Mouse (Mus musculus) small intestine, adult 2 months (tissue): ENCODE measurements around the gene Stra6.

Experiments used
- CTCF ChIP-seq: fragments of 200-500 bp; IDR thresholded peaks from 2 replicates; pipeline ENCODE4 v1.5.1; 2012; ENCODE audit warnings: low read depth, mild to moderate bottlenecking, control low read depth, inconsistent platforms, low read length, moderate library complexity, mixed read lengths; ENCODE audit not compliant: insufficient replicate concordance, insufficient read length; ENCODE audit errors: extremely low read depth
- POLR2A ChIP-seq: fragments of 200-500 bp; IDR thresholded peaks from 2 replicates; pipeline ENCODE4 v1.6.1; 2012; ENCODE audit warnings: low read depth, mild to moderate bottlenecking, control low read depth, inconsistent platforms, low read length, moderate library complexity

DNA sequence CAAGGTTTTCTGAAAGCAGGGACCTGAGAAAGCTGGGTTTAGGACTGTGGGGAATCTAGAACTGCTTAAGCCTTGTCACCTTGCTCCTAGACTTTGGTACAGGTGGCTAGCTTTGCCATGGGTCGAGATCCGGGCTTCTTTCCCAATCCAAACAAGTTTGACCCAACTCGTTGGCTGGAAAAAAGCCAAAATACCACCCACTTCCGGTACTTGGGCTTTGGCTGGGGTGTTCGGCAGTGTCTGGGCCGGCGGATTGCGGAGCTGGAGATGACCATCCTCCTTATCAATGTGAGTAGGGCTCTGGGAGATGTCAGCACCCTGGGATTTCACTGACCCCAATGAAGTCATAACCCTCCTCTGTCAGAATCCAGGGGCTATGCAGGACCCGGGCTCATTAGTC, 37.6 kb upstream of the Stra6 start:
- no peak for TF ChIP-seq CTCF
- no peak for TF ChIP-seq POLR2A
